Mouse (Mus musculus): ENCODE data around the gene Bcl7c. TPM values are rescaled to one million over a fixed set of nuclear protein-coding genes. Genes with fewer than 3 reads are reported as not detected.
"Not testable (repeated sequence)": the region's sequence is repeated elsewhere in the genome, so short reads cannot be mapped to it uniquely, and the experiment has no call there.

The Bcl7c gene
- total and polyA plus RNA-seq, 3 experiments = 28.0 to 71.3 (median 60.5) TPM

GRCm38 (mm10) chr7:127618402-127618801 lies 90.3 kb downstream of the Bcl7c start:
- H3K9me3 ChIP-seq (replicated peaks; ENCODE audit: low read length); H3K9ac ChIP-seq (ENCODE audit: insufficient read depth, low read depth); dilution Hi-C loops (cut with MboI; ENCODE audit: extremely low pct_ligation_motif_present, extremely low pct_unique_long_range_greater_than_20kb, low sequenced_read_pairs); H3K79me2 ChIP-seq (replicated peaks; ENCODE audit: control insufficient read depth, extremely low read depth, insufficient read depth, poor library complexity, severe bottlenecking); H3K4me3 ChIP-seq (replicated peaks in 1 of 3; ENCODE audit: low read depth in 2 of 3, low read length in 2 of 3, poor library complexity in 1 of 3); H3K27ac ChIP-seq (ENCODE audit: insufficient read depth, low read depth); in situ Hi-C loops (cut with MboI; ENCODE audit: low pct_ligation_motif_present, low pct_unique_long_range_greater_than_20kb, low sequenced_read_pairs); H3K36me3 ChIP-seq (replicated peaks in 1 of 2; ENCODE audit: control insufficient read depth in 1 of 2, insufficient read depth in 1 of 2, low read length in 1 of 2); H3K4me2 ChIP-seq (ENCODE audit: insufficient read depth, low read depth, poor library complexity, severe bottlenecking); DNase-seq (ENCODE audit: extremely low read depth): not testable (repeated sequence)
- H3K4me1 ChIP-seq (ENCODE audit: control insufficient read depth in 1 of 2, insufficient read depth in 2 of 2) = peaks cover 4 to 12% of the 10 kb centered on the region in 2 experiments; a peak in 2 of 4 replicates
- H3K27me3 ChIP-seq (replicated peaks) = peaks cover 26% of the 10 kb centered on the region

- H3K27me3 ChIP-seq (replicated peaks) = peaks cover 30% of the 10 kb centered on the region
- H3K4me2 ChIP-seq (ENCODE audit: insufficient read depth, low read depth, poor library complexity, severe bottlenecking) = no peak overlapping the region
- no peak for DNase-seq (ENCODE audit: extremely low read depth)
- no peak overlapping the region for H3K9ac ChIP-seq (ENCODE audit: insufficient read depth, low read depth)
- TF ChIP-seq BHLHE40 (IDR thresholded peaks at IDR 0.05; ENCODE audit: low read depth, low read length) (no peak), HCFC1 (IDR thresholded peaks at IDR 0.05; ENCODE audit: low read depth, low read length) (no peak), MAX (IDR thresholded peaks at IDR 0.05; ENCODE audit: low read length) (no peak), TBP (conservative IDR thresholded peaks at IDR 0.05; ENCODE audit: low read depth, low read length) (no peak), ZMIZ1 (IDR thresholded peaks at IDR 0.05; ENCODE audit: low read depth, low read length) (no peak), MXI1 (IDR thresholded peaks at IDR 0.05; ENCODE audit: low read depth, low read length) (no peak), ELF1 (IDR thresholded peaks at IDR 0.05; ENCODE audit: low read depth, low read length) (no peak), NRF1 (IDR thresholded peaks at IDR 0.05; ENCODE audit: low read depth, low read length) (no peak), IRF4 (IDR thresholded peaks at IDR 0.05; ENCODE audit: low read depth, low read length) (no peak), CTCF (conservative IDR thresholded peaks at IDR 0.05 in 1 of 2, IDR thresholded peaks at IDR 0.05 in 1 of 2; ENCODE audit: low read depth in 2 of 2, low read length in 2 of 2) (no peak), E2F4 (IDR thresholded peaks at IDR 0.05; ENCODE audit: insufficient replicate concordance, low read depth, low read length) (no peak), NELFE (IDR thresholded peaks at IDR 0.05; ENCODE audit: low read depth, low read length) (no peak), TCF12 (IDR thresholded peaks at IDR 0.05; ENCODE audit: low read depth, low read length) (no peak), USF2 (conservative IDR thresholded peaks at IDR 0.05; ENCODE audit: low read depth, low read length) (no peak), ZNF384 (IDR thresholded peaks at IDR 0.05; ENCODE audit: low read depth, low read length) (no peak)
- H3K27ac ChIP-seq (ENCODE audit: insufficient read depth, low read depth) = no peak overlapping the region
- H3K9me3 ChIP-seq (replicated peaks; ENCODE audit: low read length) = peaks cover 2% of the 10 kb centered on the region
- in situ Hi-C loops (cut with MboI; ENCODE audit: low pct_ligation_motif_present, low pct_unique_long_range_greater_than_20kb, low sequenced_read_pairs) = no loop called here
- H3K4me3 ChIP-seq (replicated peaks in 1 of 3; ENCODE audit: low read depth in 2 of 3, low read length in 2 of 3, poor library complexity in 1 of 3) = no peak overlapping the region
- no peaks in the 10 kb centered on the region for H3K79me2 ChIP-seq (replicated peaks; ENCODE audit: control insufficient read depth, extremely low read depth, insufficient read depth, poor library complexity, severe bottlenecking)
- dilution Hi-C loops (cut with MboI; ENCODE audit: extremely low pct_ligation_motif_present, extremely low pct_unique_long_range_greater_than_20kb, low sequenced_read_pairs) = no loop called here
- H3K4me1 ChIP-seq (ENCODE audit: control insufficient read depth in 1 of 2, insufficient read depth in 2 of 2) = peaks cover 4 to 12% of the 10 kb centered on the region in 2 experiments; a peak in 2 of 4 replicates
- no peaks in the 10 kb centered on the region for H3K36me3 ChIP-seq (replicated peaks in 1 of 2; ENCODE audit: control insufficient read depth in 1 of 2, insufficient read depth in 1 of 2, low read length in 1 of 2)
Observed at GRCm38 (mm10) chr7:127617962-127618361, 90.8 kb downstream of the Bcl7c start.

- Histone ChIP-seq H3K27me3 (replicated peaks) (peaks cover 38% of the 10 kb centered on the region), H3K79me2 (replicated peaks; ENCODE audit: control insufficient read depth, extremely low read depth, insufficient read depth, poor library complexity, severe bottlenecking) (no peaks in the 10 kb centered on the region), H3K36me3 (replicated peaks in 1 of 2; ENCODE audit: control insufficient read depth in 1 of 2, insufficient read depth in 1 of 2, low read length in 1 of 2) (peaks cover 2 to 3% of the 10 kb centered on the region in 2 experiments), H3K4me3 (replicated peaks in 1 of 3; ENCODE audit: low read depth in 2 of 3, low read length in 2 of 3, poor library complexity in 1 of 3) (no peak overlapping the region), H3K4me2 (ENCODE audit: insufficient read depth, low read depth, poor library complexity, severe bottlenecking) (no peak overlapping the region), H3K9me3 (replicated peaks; ENCODE audit: low read length) (peaks cover 3% of the 10 kb centered on the region), H3K9ac (ENCODE audit: insufficient read depth, low read depth) (no peak overlapping the region), H3K4me1 (ENCODE audit: control insufficient read depth in 1 of 2, insufficient read depth in 2 of 2) (peaks cover 4 to 12% of the 10 kb centered on the region in 2 experiments; a peak in 2 of 4 replicates), H3K27ac (ENCODE audit: insufficient read depth, low read depth) (no peak overlapping the region)
- in situ Hi-C loops (cut with MboI; ENCODE audit: low pct_ligation_motif_present, low pct_unique_long_range_greater_than_20kb, low sequenced_read_pairs) (no loop called here), dilution Hi-C loops (cut with MboI; ENCODE audit: extremely low pct_ligation_motif_present, extremely low pct_unique_long_range_greater_than_20kb, low sequenced_read_pairs) (no loop called here)
- DNase-seq (ENCODE audit: extremely low read depth) = no peak
- no peak for TF ChIP-seq MAZ (IDR thresholded peaks at IDR 0.05; ENCODE audit: low read depth, low read length)
- no peak for TF ChIP-seq ZNF384 (IDR thresholded peaks at IDR 0.05; ENCODE audit: low read depth, low read length)
- TF ChIP-seq NRF1 (IDR thresholded peaks at IDR 0.05; ENCODE audit: low read depth, low read length) = no peak
- no peak for TF ChIP-seq SMC3 (IDR thresholded peaks at IDR 0.05; ENCODE audit: low read depth, low read length)
- TF ChIP-seq E2F4 (IDR thresholded peaks at IDR 0.05; ENCODE audit: insufficient replicate concordance, low read depth, low read length) = no peak
- no peak for TF ChIP-seq ZMIZ1 (IDR thresholded peaks at IDR 0.05; ENCODE audit: low read depth, low read length)
- TF ChIP-seq ELF1 (IDR thresholded peaks at IDR 0.05; ENCODE audit: low read depth, low read length) = no peak
- TF ChIP-seq MAX (IDR thresholded peaks at IDR 0.05; ENCODE audit: low read length) = no peak
- no peak for TF ChIP-seq MYC (IDR thresholded peaks at IDR 0.05; ENCODE audit: low read depth, low read length)
- no peak for TF ChIP-seq MAFK (IDR thresholded peaks at IDR 0.05; ENCODE audit: insufficient replicate concordance, low read length)
- TF ChIP-seq ZKSCAN1 (IDR thresholded peaks at IDR 0.05; ENCODE audit: borderline replicate concordance, low read depth, low read length) = no peak
Observed at GRCm38 (mm10) chr7:127616881-127617280, 91.9 kb downstream of the Bcl7c start.
